Mouse (Mus musculus) heart, embryonic 14.5 days (tissue): ENCODE results near the gene Tmem106c. TPM values are rescaled to one million over a fixed set of nuclear protein-coding genes. Genes with fewer than 3 reads are reported as not detected.

Experiments
- ATAC-seq: fragments of 200-750 bp; cut with Nextera tagmentation; 2 replicates; pipeline ENCODE4 v1.8.0; 2017; ENCODE audit warnings: low read depth, moderate TSS enrichment; ENCODE audit not compliant: insufficient number of reproducible peaks, insufficient read depth, low FRiP score
- H3K27ac ChIP-seq, 2 experiments: fragments of 200-500 bp in 1 of 2; fragments of 300-500 bp in 1 of 2; sonication (generic) in 1 of 2; replicated peaks in 1 of 2; 2 replicates each; pipeline ENCODE4 v1.5.1; 2012 to 2014; ENCODE audit warnings: low read depth in 2 of 2, low read length in 2 of 2, control low read depth in 1 of 2, mild to moderate bottlenecking in 1 of 2, mixed read lengths in 1 of 2; ENCODE audit not compliant: control insufficient read depth in 1 of 2, insufficient read depth in 1 of 2
- H3K27me3 ChIP-seq: fragments of 300-500 bp; sonication (generic); 2 replicates; pipeline ENCODE4 v1.6.1; 2014; ENCODE audit warnings: mild to moderate bottlenecking, low read length, control low read depth; ENCODE audit not compliant: control insufficient read depth, insufficient read depth
- H3K36me3 ChIP-seq: fragments of 300-500 bp; sonication (generic); 2 replicates; pipeline ENCODE4 v1.6.1; 2014; ENCODE audit warnings: mild to moderate bottlenecking, control low read depth, low read length, mixed read lengths; ENCODE audit not compliant: control insufficient read depth, insufficient read depth
- H3K4me1 ChIP-seq, 2 experiments: fragments of 200-500 bp in 1 of 2; fragments of 300-500 bp in 1 of 2; sonication (generic) in 1 of 2; 2 replicates each; pipeline ENCODE4 v1.6.1; 2012 to 2014; ENCODE audit warnings: low read length in 2 of 2, control low read depth in 1 of 2, mixed read lengths in 1 of 2; ENCODE audit not compliant: control insufficient read depth in 2 of 2, insufficient read depth in 2 of 2
- H3K4me2 ChIP-seq: fragments of 300-500 bp; sonication (generic); 2 replicates; pipeline ENCODE4 v1.6.1; 2014; ENCODE audit warnings: mild to moderate bottlenecking, low read length
- H3K4me3 ChIP-seq, 2 experiments: fragments of 200-500 bp in 1 of 2; fragments of 300-500 bp in 1 of 2; sonication (generic) in 1 of 2; 2 replicates each; pipeline ENCODE4 v1.5.1; 2012 to 2014; ENCODE audit warnings: low read length in 2 of 2, mild to moderate bottlenecking in 2 of 2, control low read depth in 1 of 2, low read depth in 1 of 2, moderate library complexity in 1 of 2; ENCODE audit not compliant: control insufficient read depth in 1 of 2, insufficient read depth in 1 of 2
- H3K9ac ChIP-seq: fragments of 300-500 bp; sonication (generic); 2 replicates; pipeline ENCODE4 v1.6.1; 2014; ENCODE audit warnings: mild to moderate bottlenecking, low read length
- H3K9me3 ChIP-seq: fragments of 300-500 bp; sonication (generic); 2 replicates; pipeline ENCODE4 v1.6.1; 2016; ENCODE audit warnings: low read length, control low read depth; ENCODE audit not compliant: control insufficient read depth
- WGBS: fragments of 180-500 bp; shearing (Covaris S2); extraction: QIAGEN DNeasy Blood & Tissue Kit; methylation state at CpG from one replicate; pipeline ENCODE4 v1.1.7; 2014; 5-methylcytosine and 5-hydroxymethylcytosine counted together
- polyA plus RNA-seq: library from polyadenylated mRNA; unstranded; fragments of >200 nt; fragmentation: Nextera tagmentation; extraction: Ambion mirVana; gene quantifications from 2 replicates; pipeline ENCODE4 v1.2.1, GENCODE M21; 2014

Gene Tmem106c
- 38.1 and 40.6 TPM in 2 replicates for polyA plus RNA-seq

GRCm38 (mm10) chr15:97963989-97964835, at the start of gene Tmem106c:
Tmem106c (plus strand) TSS chr15:97964200.
- no peaks in the 10 kb centered on the region for H3K27me3 ChIP-seq
- under 1% methylated on average over 64 of the region's 67 CpGs for WGBS

GRCm38 (mm10) chr15:97914331-97914747, 49.7 kb upstream of the Tmem106c start:
- WGBS, result under 1% methylated on average over 9 of the region's 9 CpGs
- Histone ChIP-seq H3K9me3 (no peaks in the 10 kb centered on the region), H3K4me1 (peaks cover 17 to 19% of the 10 kb centered on the region in 2 experiments), H3K4me2 (peak overlapping the region; percentile 29), H3K36me3 (no peaks in the 10 kb centered on the region), H3K9ac (no peak overlapping the region), H3K27me3 (peaks cover 9% of the 10 kb centered on the region), H3K4me3 (no peak overlapping the region), H3K27ac (peak overlapping the region in 1 of 2 experiments; percentile 10; a peak in 1 of 4 replicates)
- peak; percentile 80 for ATAC-seq

More at GRCm38 (mm10) chr15:97963989-97964835, at the start of gene Tmem106c:
- peak; percentile 97 for ATAC-seq
- Histone ChIP-seq H3K36me3 (no peaks in the 10 kb centered on the region), H3K9me3 (no peaks in the 10 kb centered on the region), H3K27ac (peak within 1 kb of the TSS; percentile 62 to 73), H3K4me1 (peaks cover 3 to 6% of the 10 kb centered on the region in 2 experiments; a peak in 3 of 4 replicates), H3K9ac (peak within 1 kb of the TSS; percentile 86), H3K4me2 (peak within 1 kb of the TSS; percentile 79), H3K4me3 (peak within 1 kb of the TSS; percentile 57 to 82)

- WGBS, result 72% methylated on average over 9 of the region's 9 CpGs
- Histone ChIP-seq H3K4me2 (no peak overlapping the region), H3K9ac (no peak overlapping the region), H3K4me1 (peaks cover 17 to 19% of the 10 kb centered on the region in 2 experiments), H3K36me3 (no peaks in the 10 kb centered on the region), H3K27ac (no peak overlapping the region), H3K4me3 (no peak overlapping the region), H3K9me3 (no peaks in the 10 kb centered on the region), H3K27me3 (no peaks in the 10 kb centered on the region)
- no peak for ATAC-seq
Observed at GRCm38 (mm10) chr15:97917994-97918393, 46.0 kb upstream of the Tmem106c start.

- H3K4me1 ChIP-seq, result peaks cover 8 to 10% of the 10 kb centered on the region in 2 experiments
- no peaks in the 10 kb centered on the region for H3K9me3 ChIP-seq
- 75% methylated on average over 7 of the region's 7 CpGs for WGBS
- no peak overlapping the region for H3K9ac ChIP-seq
- H3K4me2 ChIP-seq, result no peak overlapping the region
- no peaks in the 10 kb centered on the region for H3K36me3 ChIP-seq
- ATAC-seq, result no peak
- H3K27ac ChIP-seq, result no peak overlapping the region
- H3K27me3 ChIP-seq, result no peaks in the 10 kb centered on the region
- no peak overlapping the region for H3K4me3 ChIP-seq
Observed at GRCm38 (mm10) chr15:97919217-97919616, 44.8 kb upstream of the Tmem106c start.

GRCm38 (mm10) chr15:97920306-97920705, 43.7 kb upstream of the Tmem106c start:
- no peak for ATAC-seq
- 60% methylated on average over 5 of the region's 5 CpGs for WGBS

GRCm38 (mm10) chr15:97921796-97922195, 42.2 kb upstream of the Tmem106c start:
- H3K9me3 ChIP-seq, result no peaks in the 10 kb centered on the region
- H3K9ac ChIP-seq, result no peak overlapping the region
- H3K4me2 ChIP-seq, result no peak overlapping the region
- H3K36me3 ChIP-seq, result no peaks in the 10 kb centered on the region
- 85% methylated on average over 9 of the region's 9 CpGs for WGBS
- H3K4me1 ChIP-seq, result no peaks in the 10 kb centered on the region; a peak in 1 of 4 replicates
- no peaks in the 10 kb centered on the region for H3K27me3 ChIP-seq
- no peak overlapping the region for H3K4me3 ChIP-seq
- H3K27ac ChIP-seq, result no peak overlapping the region
- ATAC-seq, result no peak

More at GRCm38 (mm10) chr15:97920306-97920705, 43.7 kb upstream of the Tmem106c start:
- H3K4me2 ChIP-seq, result no peak overlapping the region
- no peak overlapping the region for H3K4me3 ChIP-seq
- H3K9me3 ChIP-seq, result no peaks in the 10 kb centered on the region
- no peak overlapping the region for H3K27ac ChIP-seq
- no peaks in the 10 kb centered on the region for H3K27me3 ChIP-seq
- H3K36me3 ChIP-seq, result no peaks in the 10 kb centered on the region
- no peaks in the 10 kb centered on the region; a peak in 1 of 4 replicates for H3K4me1 ChIP-seq
- H3K9ac ChIP-seq, result no peak overlapping the region

GRCm38 (mm10) chr15:97922421-97922820, 41.6 kb upstream of the Tmem106c start:
- no peak for ATAC-seq
- no peak overlapping the region for H3K27ac ChIP-seq
- H3K4me1 ChIP-seq, result peaks cover 0 to 3% of the 10 kb centered on the region in 2 experiments; a peak in 2 of 4 replicates
- H3K9ac ChIP-seq, result no peak overlapping the region
- no peak overlapping the region for H3K4me3 ChIP-seq
- WGBS, result 76% methylated on average over 2 of the region's 2 CpGs
- H3K9me3 ChIP-seq, result no peaks in the 10 kb centered on the region
- no peak overlapping the region for H3K4me2 ChIP-seq
- H3K27me3 ChIP-seq, result no peaks in the 10 kb centered on the region
- H3K36me3 ChIP-seq, result no peaks in the 10 kb centered on the region
